Comparison of ENCODE assay signal across 16 mouse cellular contexts in genomic region chr16:44546831-44547230, GRCm38 (mm10). TPM values are rescaled to one million over a fixed set of nuclear protein-coding genes. Genes with fewer than 3 reads are reported as not detected.
DNase-seq lines count a peak whose midpoint lies in the region; ATAC-seq lines count a peak whose summit lies in the region.
"Had no signal": no experiment of that assay in that cellular context is flagged by ENCODE, and none has a peak within 500 bp of the region (broad histone marks: within the 10 kb centered on the region; RNA-seq: fewer than 3 reads in every experiment).

No protein-coding gene starts in this region.

- no peaks in the 10 kb centered on the region for H3K27me3 ChIP-seq in hindbrain, embryonic 13.5 days
- no peaks in the 10 kb centered on the region for H3K27me3 ChIP-seq in hindbrain, embryonic 12.5 days
- H3K27me3 ChIP-seq: forebrain, embryonic 15.5 days; heart, embryonic 15.5 days had no signal

- no peak overlapping the region for H3K9ac ChIP-seq in hindbrain, embryonic 13.5 days
- no peak overlapping the region for H3K9ac ChIP-seq in hindbrain, embryonic 12.5 days
- H3K9ac ChIP-seq: forebrain, embryonic 15.5 days; heart, embryonic 15.5 days; liver, postnatal 0 days had no signal

- peak; percentile 27 for DNase-seq in CD4-positive helper T cell, adult 2 months (ENCODE audit: low read depth, low spot score)
- peak; percentile 28 to 46 for DNase-seq in natural killer cell, adult 2 months (ENCODE audit: low spot score in 2 of 2)
- DNase-seq in embryo, embryonic 11 days: no peak
- no peak for DNase-seq in urinary bladder, postnatal 10 days (ENCODE audit: low spot score)
- DNase-seq: cerebellum, adult 9-10 months; gastrocnemius, postnatal 36 days; kidney, adult 9 months; liver, postnatal 0 days; lung, postnatal 4 days had no signal

- H3K36me3 ChIP-seq in hindbrain, embryonic 13.5 days: no peaks in the 10 kb centered on the region
- no peaks in the 10 kb centered on the region for H3K36me3 ChIP-seq in hindbrain, embryonic 12.5 days
- H3K36me3 ChIP-seq: forebrain, embryonic 15.5 days; heart, embryonic 15.5 days had no signal

- H3K4me3 ChIP-seq in hindbrain, embryonic 13.5 days: no peak overlapping the region
- H3K4me3 ChIP-seq in hindbrain, embryonic 12.5 days: no peak overlapping the region
- H3K4me3 ChIP-seq: forebrain, embryonic 15.5 days; heart, embryonic 15.5 days; left cerebral cortex, adult 2 months had no signal

- H3K4me2 ChIP-seq in hindbrain, embryonic 13.5 days: 0 out of 2 replicates have a peak overlapping the region, but pooled peaks have one; percentile 8
- no peak overlapping the region for H3K4me2 ChIP-seq in hindbrain, embryonic 12.5 days (replicated peaks)
- H3K4me2 ChIP-seq: forebrain, embryonic 15.5 days; heart, embryonic 15.5 days had no signal

- 70% methylated on average over 8 of the region's 8 CpGs for WGBS in hindbrain, embryonic 13.5 days
- 68% methylated on average over 8 of the region's 8 CpGs for WGBS in hindbrain, embryonic 12.5 days

- peaks cover 82% of the 10 kb centered on the region for H3K4me1 ChIP-seq in hindbrain, embryonic 13.5 days (replicated peaks)
- peaks cover 90% of the 10 kb centered on the region for H3K4me1 ChIP-seq in hindbrain, embryonic 12.5 days

- no peaks in the 10 kb centered on the region for H3K9me3 ChIP-seq in hindbrain, embryonic 13.5 days
- H3K9me3 ChIP-seq in hindbrain, embryonic 12.5 days (replicated peaks): no peaks in the 10 kb centered on the region
- H3K9me3 ChIP-seq: forebrain, embryonic 15.5 days; heart, embryonic 15.5 days had no signal

- no peak overlapping the region for H3K27ac ChIP-seq in hindbrain, embryonic 13.5 days
- H3K27ac ChIP-seq in hindbrain, embryonic 12.5 days: no peak overlapping the region
- H3K27ac ChIP-seq: forebrain, embryonic 15.5 days; heart, embryonic 15.5 days; left cerebral cortex, adult 2 months had no signal

- no peak for ATAC-seq in hindbrain, embryonic 13.5 days (ENCODE audit: low FRiP score)
- no peak for ATAC-seq in hindbrain, embryonic 12.5 days (ENCODE audit: low FRiP score)
- peak; percentile 80 for ATAC-seq in common myeloid progenitor, adult 5-6 weeks (replicated peaks; ENCODE audit: low read depth, poor library complexity, severe bottlenecking)
- ATAC-seq: forebrain, embryonic 15.5 days; hindbrain, embryonic 16.5 days; liver, postnatal 0 days had no signal

RNA-seq across cellular contexts. Expression of gene Boc, which starts 11.9 kb away (rescaled TPM):
- polyA plus RNA-seq in hindbrain, embryonic 13.5 days (2015; fragmentation: Nextera tagmentation; extraction: Ambion mirVana): 14.0 and 17.2 TPM in 2 replicates
- 35.5 and 37.5 TPM in 2 replicates for polyA plus RNA-seq in hindbrain, embryonic 12.5 days (2016; fragmentation: Nextera tagmentation; extraction: Ambion mirVana)
- total RNA-seq in common myeloid progenitor, adult 5-6 weeks (2017): not detected in 2 replicates

Comparison
In these comparisons a context has a peak if more than half of its experiments do, and no peak if none do; other contexts are left out.
1. DNase-seq: peak in CD4-positive helper T cell, adult 2 months (single experiment) and natural killer cell, adult 2 months (2 of 2); none in embryo, embryonic 11 days (single experiment) and urinary bladder, postnatal 10 days (single experiment).